Mouse (Mus musculus): ENCODE measurements around the gene Anapc2. TPM values are rescaled to one million over a fixed set of nuclear protein-coding genes. Genes with fewer than 3 reads are reported as not detected.

Anapc2 gene
- polyA plus RNA-seq, 1 experiment = 25.4 TPM

- TF ChIP-seq GATA1 (IDR thresholded peaks at IDR 0.05; ENCODE audit: low read length) = no peak
Measured at GRCm38 (mm10) chr2:25286837-25287636, 14.8 kb downstream of the Anapc2 start.

GRCm38 (mm10) chr2:25287927-25288649, 15.8 kb downstream of the Anapc2 start, which contains the start of gene Tmem210:
Tmem210 (plus strand) TSS chr2:25288145.
- no peak for TF ChIP-seq GATA1 (IDR thresholded peaks at IDR 0.05; ENCODE audit: low read length)

- TF ChIP-seq GATA1 (IDR thresholded peaks at IDR 0.05; ENCODE audit: low read length) = no peak
Measured at GRCm38 (mm10) chr2:25288734-25289345, 16.6 kb downstream of the Anapc2 start.

DNA sequence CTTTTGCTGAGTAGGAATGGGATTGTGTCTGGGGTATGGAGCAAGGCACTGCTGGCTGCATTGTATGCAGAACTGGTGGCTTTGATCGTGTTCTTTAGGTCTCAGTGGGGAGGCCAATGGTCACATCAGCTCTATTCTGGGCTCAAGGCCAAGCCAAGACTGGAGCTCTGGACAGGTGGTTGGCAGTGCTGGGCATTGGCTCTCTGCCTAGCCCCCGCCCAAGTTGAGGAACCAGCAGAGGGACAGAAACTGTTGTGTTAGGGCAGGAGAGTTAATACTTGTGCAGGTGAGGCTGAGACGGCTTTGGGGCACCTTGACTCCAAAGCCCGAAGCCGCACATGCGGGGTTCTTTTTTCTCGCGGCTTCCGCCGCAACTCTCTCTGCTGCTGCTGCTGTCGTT, 17.4 kb downstream of the Anapc2 start, which contains the start of gene Lrrc26:
Lrrc26 (plus strand) TSS at position 265 of the 400 bp plus-strand sequence.
- no peak for TF ChIP-seq GATA1 (IDR thresholded peaks at IDR 0.05; ENCODE audit: low read length)

- no peak for TF ChIP-seq GATA1 (IDR thresholded peaks at IDR 0.05; ENCODE audit: low read length)
Measured at GRCm38 (mm10) chr2:25290101-25290815, 18.0 kb downstream of the Anapc2 start.

DNA sequence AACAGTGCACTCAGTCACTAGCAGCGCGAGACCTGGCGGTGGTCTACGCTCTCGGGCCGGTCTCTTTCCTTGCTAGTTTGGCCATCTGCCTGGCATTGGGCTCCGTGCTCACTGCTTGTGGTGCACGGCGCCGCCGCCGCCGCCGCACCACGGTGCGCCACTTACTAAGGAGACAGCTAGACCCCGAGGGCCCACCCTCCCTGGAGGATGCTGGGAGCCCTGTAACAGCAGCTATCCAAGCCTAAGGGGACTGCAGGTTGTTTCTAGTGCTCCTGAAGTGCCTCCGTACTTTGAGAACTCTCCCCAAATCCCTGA, 18.5 kb downstream of the Anapc2 start:
- no peak for TF ChIP-seq GATA1 (IDR thresholded peaks at IDR 0.05; ENCODE audit: low read length)

- TF ChIP-seq GATA1 (IDR thresholded peaks at IDR 0.05; ENCODE audit: low read length) = no peak
Measured at GRCm38 (mm10) chr2:25291184-25292053, 19.1 kb downstream of the Anapc2 start.

- no peak for TF ChIP-seq GATA1 (IDR thresholded peaks at IDR 0.05; ENCODE audit: low read length)
Measured at GRCm38 (mm10) chr2:25292054-25292544, 19.8 kb downstream of the Anapc2 start.

- no peak for TF ChIP-seq GATA1 (IDR thresholded peaks at IDR 0.05; ENCODE audit: low read length)
Measured at GRCm38 (mm10) chr2:25292856-25293255, 20.6 kb downstream of the Anapc2 start.

DNA sequence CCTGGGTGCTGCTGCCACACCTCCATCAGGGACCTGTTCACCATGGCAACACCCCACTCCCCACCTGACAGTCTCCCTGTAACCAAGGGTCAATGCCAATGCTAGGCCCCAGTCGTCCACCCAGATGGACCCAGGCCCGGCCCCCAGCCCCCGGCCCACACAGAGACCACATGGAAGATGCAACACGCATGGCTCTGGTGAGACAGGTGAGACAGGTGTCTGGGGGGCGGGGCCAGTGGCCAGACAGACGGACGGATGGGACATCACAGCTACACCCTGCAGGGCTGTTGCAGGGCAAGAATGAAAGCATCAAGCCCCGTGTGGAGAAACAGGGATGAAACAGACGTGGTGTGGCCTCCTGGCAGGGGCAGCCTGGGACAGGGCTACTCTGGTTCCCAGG, 21.4 kb downstream of the Anapc2 start:
- TF ChIP-seq GATA1 (IDR thresholded peaks at IDR 0.05; ENCODE audit: low read length) = no peak

GRCm38 (mm10) chr2:25297093-25297492, 24.8 kb downstream of the Anapc2 start:
- TF ChIP-seq GATA1 (IDR thresholded peaks at IDR 0.05; ENCODE audit: low read length) = no peak

GRCm38 (mm10) chr2:25298046-25298445, 25.8 kb downstream of the Anapc2 start:
- no peak for TF ChIP-seq GATA1 (IDR thresholded peaks at IDR 0.05; ENCODE audit: low read length)

GRCm38 (mm10) chr2:25303452-25303851, 31.2 kb downstream of the Anapc2 start:
- TF ChIP-seq GATA1 (IDR thresholded peaks at IDR 0.05; ENCODE audit: low read length) = no peak

DNA sequence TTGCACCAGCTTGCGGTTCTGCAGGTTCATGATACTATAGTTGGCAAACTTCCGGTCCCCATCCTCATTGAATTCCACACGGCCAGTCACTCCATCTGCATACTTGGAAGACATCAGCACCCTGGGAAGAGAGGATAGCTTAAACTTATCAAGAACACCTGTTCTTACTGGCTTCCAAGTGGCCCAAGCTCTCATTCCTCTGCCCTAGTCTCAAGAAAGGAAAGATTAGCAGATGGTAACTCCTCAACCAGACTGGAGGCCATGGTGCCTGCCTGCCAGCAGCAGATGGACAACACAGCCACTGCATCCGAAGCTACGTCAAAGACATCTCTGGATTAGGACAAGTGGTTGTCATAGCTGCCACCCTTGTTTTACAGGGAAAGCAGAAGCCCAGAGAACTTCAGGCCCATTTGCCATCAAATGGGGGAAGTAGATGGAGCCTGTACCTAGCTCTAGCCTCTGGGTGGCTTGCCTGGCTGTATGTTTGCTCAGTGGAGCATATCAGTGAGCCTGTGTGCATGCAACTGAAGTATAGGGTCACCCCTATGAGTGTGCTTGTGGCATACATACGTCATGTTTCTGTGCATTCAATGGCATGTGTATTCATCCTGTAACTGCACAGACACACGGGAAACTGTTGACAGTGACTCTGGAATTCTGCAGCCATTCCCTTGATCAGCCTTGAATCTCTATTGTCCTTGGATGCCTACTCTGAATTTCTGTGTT, 31.8 kb downstream of the Anapc2 start:
- no peak for TF ChIP-seq GATA1 (IDR thresholded peaks at IDR 0.05; ENCODE audit: low read length)
